In genomic region chr13:25932810-25933209, GRCm38 (mm10) we compare ENCODE assay signal across 8 mouse cellular contexts.
DNase-seq lines count a peak whose midpoint lies in the region; ATAC-seq and TF ChIP-seq lines count a peak whose summit lies in the region.

No protein-coding gene starts in this region.

- H3K4me2 ChIP-seq in hindbrain, embryonic 13.5 days = no peak overlapping the region

- peak; percentile 91 for ATAC-seq in hindbrain, embryonic 13.5 days (ENCODE audit: low FRiP score)
- no peak for ATAC-seq in erythroid progenitor cell, adult 5-6 weeks (replicated peaks; ENCODE audit: low FRiP score, poor library complexity, severe bottlenecking)

- no peaks in the 10 kb centered on the region for H3K36me3 ChIP-seq in ES-E14 (ENCODE audit: control insufficient read depth, insufficient read depth, low read length, poor library complexity, severe bottlenecking)
- no peaks in the 10 kb centered on the region for H3K36me3 ChIP-seq in hindbrain, embryonic 13.5 days

- H3K9me3 ChIP-seq in ES-E14 (ENCODE audit: control insufficient read depth, insufficient read depth, low read depth, low read length) = no peaks in the 10 kb centered on the region
- H3K9me3 ChIP-seq in hindbrain, embryonic 13.5 days = no peaks in the 10 kb centered on the region

- H3K9ac ChIP-seq in ES-E14 (ENCODE audit: insufficient read depth, low read depth, low read length, poor library complexity, severe bottlenecking) = no peak overlapping the region
- H3K9ac ChIP-seq in hindbrain, embryonic 13.5 days = no peak overlapping the region

- in situ Hi-C loops in ES-E14 (cut with MboI; ENCODE audit: low sequenced_read_pairs in 2 of 2, unreplicated experiment in 2 of 2) = no loop called here

- H3K4me1 ChIP-seq in ES-E14 (ENCODE audit: control insufficient read depth in 2 of 2, insufficient read depth in 2 of 2, low read length in 2 of 2, poor library complexity in 1 of 2) = no peaks in the 10 kb centered on the region
- peaks cover 4% of the 10 kb centered on the region; the same call in 1 of the 2 replicates for H3K4me1 ChIP-seq in embryonic fibroblast, embryonic 13.5 days (ENCODE audit: control insufficient read depth, insufficient read depth, low read length)
- H3K4me1 ChIP-seq in hindbrain, embryonic 13.5 days (replicated peaks) = peaks cover 30% of the 10 kb centered on the region

- no peak overlapping the region for H3K4me3 ChIP-seq in ES-E14 (ENCODE audit: insufficient read depth in 1 of 2, low read depth in 1 of 2, low read length in 2 of 2, poor library complexity in 1 of 2, severe bottlenecking in 1 of 2)
- no peak overlapping the region for H3K4me3 ChIP-seq in embryonic fibroblast, embryonic 13.5 days (ENCODE audit: insufficient read depth, low read length)
- no peak overlapping the region for H3K4me3 ChIP-seq in hindbrain, embryonic 13.5 days

- DNase-seq in ES-E14 (ENCODE audit: low read depth, low spot score) = peak; percentile 47
- peak; percentile 89 for DNase-seq in brain, adult 2 months (ENCODE audit: low read depth, low spot score)
- peak; percentile 47 for DNase-seq in layer of hippocampus, adult 9-10 months (ENCODE audit: low spot score)
- DNase-seq in lung, postnatal 36 days = peak; percentile 50
- DNase-seq in right cerebral cortex, postnatal 36 days (ENCODE audit: low spot score in 2 of 2) = peak; percentile 22 to 32

- WGBS in hindbrain, embryonic 13.5 days = 0% methylated on average over 1 of the region's 1 CpGs

- H3K27me3 ChIP-seq in hindbrain, embryonic 13.5 days = no peaks in the 10 kb centered on the region

- TF ChIP-seq CTCF in embryonic fibroblast, embryonic 13.5 days (IDR thresholded peaks at IDR 0.05; ENCODE audit: borderline replicate concordance, insufficient read depth, low read length) = no peak

- no peak for TF ChIP-seq POLR2A in embryonic fibroblast, embryonic 13.5 days (IDR thresholded peaks at IDR 0.05; ENCODE audit: low read depth, low read length)

- H3K27ac ChIP-seq in ES-E14 (ENCODE audit: insufficient read depth, low read depth, low read length, poor library complexity, severe bottlenecking) = no peak overlapping the region
- 0 out of 2 replicates have a peak overlapping the region, but pooled peaks have one; percentile 34 for H3K27ac ChIP-seq in embryonic fibroblast, embryonic 13.5 days (ENCODE audit: insufficient read depth, low read length)
- H3K27ac ChIP-seq in hindbrain, embryonic 13.5 days = peak overlapping the region; percentile 72

TF ChIP-seq in ES-E14, 5 proteins besides CTCF, POLR2A, EP300 and RAD21:
- no peak for TF ChIP-seq MAFK (IDR thresholded peaks at IDR 0.05; ENCODE audit: insufficient read depth, low read depth, low read length)
- TF ChIP-seq HCFC1 (IDR thresholded peaks at IDR 0.05; ENCODE audit: borderline replicate concordance, insufficient read depth, low read length) = no peak
- TF ChIP-seq ZC3H11A (IDR thresholded peaks at IDR 0.05; ENCODE audit: borderline replicate concordance, low read depth, low read length) = peak; percentile 94
- TF ChIP-seq CHD2 (IDR thresholded peaks at IDR 0.05; ENCODE audit: low read depth, low read length) = peak; percentile 64; the same call in 1 of the 2 replicates
- TF ChIP-seq ZNF384 (IDR thresholded peaks at IDR 0.05; ENCODE audit: low read depth, low read length) = no peak

Comparison
In these comparisons a context has a peak if more than half of its experiments do, and no peak if none do; other contexts are left out.
1. DNase-seq: peak in every context shown above with its lines; median percentile 89 in brain, adult 2 months; 50 in lung, postnatal 36 days; 47 in ES-E14; 47 in layer of hippocampus, adult 9-10 months; 27 in right cerebral cortex, postnatal 36 days.